Mouse (Mus musculus) kidney, embryonic 16.5 days (tissue): ENCODE data around the gene Mettl24. TPM values are rescaled to one million over a fixed set of nuclear protein-coding genes. Genes with fewer than 3 reads are reported as not detected.
A peak's percentile ranks its signal among the peaks of the same experiment; 100 is the strongest.

Experiments used
- ATAC-seq: fragments of 200-750 bp; cut with Nextera tagmentation; 2 replicates; pipeline ENCODE4 v1.8.0; 2017; ENCODE audit warnings: moderate TSS enrichment; ENCODE audit not compliant: low FRiP score, low TSS enrichment
- H3K27ac ChIP-seq: fragments of 300-500 bp; sonication (generic); 2 replicates; pipeline ENCODE4 v1.5.1; 2014; ENCODE audit warnings: low read length
- H3K27me3 ChIP-seq: fragments of 300-500 bp; sonication (generic); 2 replicates; pipeline ENCODE4 v1.6.1; 2014; ENCODE audit warnings: low read length, control low read depth, mixed read lengths; ENCODE audit not compliant: insufficient read depth
- H3K36me3 ChIP-seq: fragments of 300-500 bp; sonication (generic); 2 replicates; pipeline ENCODE4 v1.6.1; 2014; ENCODE audit warnings: low read length, control low read depth, mixed read lengths; ENCODE audit not compliant: insufficient read depth
- H3K4me1 ChIP-seq: fragments of 300-500 bp; sonication (generic); 2 replicates; pipeline ENCODE4 v1.6.1; 2014; ENCODE audit warnings: low read length, control low read depth, mixed read lengths; ENCODE audit not compliant: insufficient read depth
- H3K4me2 ChIP-seq: fragments of 300-500 bp; sonication (generic); replicated peaks from 2 replicates; pipeline ENCODE4 v1.6.1; 2014; ENCODE audit warnings: low read depth, low read length
- H3K4me3 ChIP-seq: fragments of 300-500 bp; sonication (generic); 2 replicates; pipeline ENCODE4 v1.5.1; 2014; ENCODE audit warnings: mild to moderate bottlenecking, low read length
- H3K9ac ChIP-seq: fragments of 300-500 bp; sonication (generic); replicated peaks from 2 replicates; pipeline ENCODE4 v1.6.1; 2014; ENCODE audit warnings: low read length
- H3K9me3 ChIP-seq: fragments of 300-500 bp; sonication (generic); 2 replicates; pipeline ENCODE4 v1.6.1; 2016; ENCODE audit warnings: low read length, control low read depth
- WGBS: fragments of 180-500 bp; shearing (Covaris S2); extraction: QIAGEN DNeasy Blood & Tissue Kit; methylation state at CpG from one replicate; pipeline ENCODE4 v1.1.7; 2014; 5-methylcytosine and 5-hydroxymethylcytosine counted together
- polyA plus RNA-seq: library from polyadenylated mRNA; unstranded; fragments of >200 nt; fragmentation: Nextera tagmentation; extraction: Ambion mirVana; gene quantifications from 2 replicates; pipeline ENCODE4 v1.2.1, GENCODE M21; 2015

Mettl24 gene
- polyA plus RNA-seq, 1 experiment from 2014 or later: 2.7 TPM

- Histone ChIP-seq H3K9ac (no peak overlapping the region), H3K4me3 (no peak overlapping the region), H3K9me3 (no peaks in the 10 kb centered on the region), H3K27ac (no peak overlapping the region), H3K4me1 (no peaks in the 10 kb centered on the region; the same call in 1 of the 2 replicates), H3K27me3 (no peaks in the 10 kb centered on the region), H3K36me3 (no peaks in the 10 kb centered on the region), H3K4me2 (no peak overlapping the region)
- no peak; the same call in 1 of the 2 replicates for ATAC-seq
- 54% methylated on average over 4 of the region's 4 CpGs for WGBS
These were observed 42.0 kb downstream of the Mettl24 start for GRCm38 (mm10) chr10:40725066-40725465.

- no peak overlapping the region for H3K27ac ChIP-seq
These were observed 42.4 kb downstream of the Mettl24 start for GRCm38 (mm10) chr10:40725471-40725870.

GRCm38 (mm10) chr10:40726288-40726902 lies 43.3 kb downstream of the Mettl24 start:
- Histone ChIP-seq H3K36me3 (no peaks in the 10 kb centered on the region), H3K27ac (no peak overlapping the region), H3K27me3 (no peaks in the 10 kb centered on the region), H3K9me3 (no peaks in the 10 kb centered on the region), H3K9ac (no peak overlapping the region), H3K4me3 (no peak overlapping the region), H3K4me2 (no peak overlapping the region), H3K4me1 (no peaks in the 10 kb centered on the region; the same call in 1 of the 2 replicates)
- 76% methylated on average over 11 of the region's 11 CpGs for WGBS
- ATAC-seq: no peak

More at GRCm38 (mm10) chr10:40725471-40725870, 42.4 kb downstream of the Mettl24 start:
- Histone ChIP-seq H3K4me1 (no peaks in the 10 kb centered on the region; the same call in 1 of the 2 replicates), H3K4me2 (no peak overlapping the region), H3K9me3 (no peaks in the 10 kb centered on the region), H3K4me3 (no peak overlapping the region), H3K36me3 (no peaks in the 10 kb centered on the region), H3K27me3 (no peaks in the 10 kb centered on the region), H3K9ac (no peak overlapping the region)
- ATAC-seq: no peak
- 57% methylated on average over 4 of the region's 4 CpGs for WGBS

- Histone ChIP-seq H3K9me3 (no peaks in the 10 kb centered on the region), H3K9ac (no peak overlapping the region), H3K27me3 (no peaks in the 10 kb centered on the region), H3K27ac (no peak overlapping the region), H3K4me3 (no peak overlapping the region), H3K4me1 (no peaks in the 10 kb centered on the region; the same call in 1 of the 2 replicates), H3K36me3 (no peaks in the 10 kb centered on the region), H3K4me2 (no peak overlapping the region)
- ATAC-seq: no peak
- whole genome bisulfite sequencing: 66% methylated on average over 5 of the region's 5 CpGs
These were observed 43.9 kb downstream of the Mettl24 start for GRCm38 (mm10) chr10:40726989-40727388.

GRCm38 (mm10) chr10:40730200-40730599 lies 47.1 kb downstream of the Mettl24 start:
- Histone ChIP-seq H3K9ac (no peak overlapping the region), H3K27me3 (no peaks in the 10 kb centered on the region), H3K36me3 (no peaks in the 10 kb centered on the region), H3K9me3 (no peaks in the 10 kb centered on the region), H3K4me2 (no peak overlapping the region), H3K4me1 (no peaks in the 10 kb centered on the region), H3K4me3 (no peak overlapping the region), H3K27ac (no peak overlapping the region)
- WGBS: 65% methylated on average over 5 of the region's 5 CpGs
- ATAC-seq: no peak

- no peaks in the 10 kb centered on the region for H3K36me3 ChIP-seq
- 60% methylated on average over 3 of the region's 3 CpGs for WGBS
- no peak overlapping the region for H3K4me3 ChIP-seq
- no peaks in the 10 kb centered on the region for H3K9me3 ChIP-seq
- no peak overlapping the region for H3K27ac ChIP-seq
- no peak overlapping the region for H3K9ac ChIP-seq
- no peaks in the 10 kb centered on the region for H3K27me3 ChIP-seq
- H3K4me1 ChIP-seq: no peaks in the 10 kb centered on the region
- H3K4me2 ChIP-seq: no peak overlapping the region
- ATAC-seq: no peak
These were observed 50.2 kb downstream of the Mettl24 start for GRCm38 (mm10) chr10:40733291-40733690.

GRCm38 (mm10) chr10:40736172-40736571 lies 53.1 kb downstream of the Mettl24 start:
- no peak overlapping the region for H3K9ac ChIP-seq
- no peak overlapping the region for H3K4me3 ChIP-seq
- no peak for ATAC-seq
- no peaks in the 10 kb centered on the region for H3K27me3 ChIP-seq
- no peaks in the 10 kb centered on the region for H3K4me1 ChIP-seq
- no peaks in the 10 kb centered on the region for H3K36me3 ChIP-seq
- H3K4me2 ChIP-seq: no peak overlapping the region
- WGBS: 89% methylated on average over 6 of the region's 6 CpGs
- no peak overlapping the region for H3K27ac ChIP-seq
- H3K9me3 ChIP-seq: no peaks in the 10 kb centered on the region

GRCm38 (mm10) chr10:40737274-40738112 lies 54.4 kb downstream of the Mettl24 start:
- Histone ChIP-seq H3K9ac (no peak overlapping the region), H3K27me3 (no peaks in the 10 kb centered on the region), H3K36me3 (no peaks in the 10 kb centered on the region), H3K4me3 (no peak overlapping the region), H3K27ac (no peak overlapping the region), H3K4me2 (peak overlapping the region; percentile 31), H3K9me3 (no peaks in the 10 kb centered on the region), H3K4me1 (no peaks in the 10 kb centered on the region)
- ATAC-seq: no peak
- 52% methylated on average over 22 of the region's 22 CpGs for WGBS

GRCm38 (mm10) chr10:40740696-40741095 lies 57.6 kb downstream of the Mettl24 start:
- H3K9me3 ChIP-seq: no peaks in the 10 kb centered on the region
- no peak overlapping the region for H3K4me2 ChIP-seq
- H3K9ac ChIP-seq: no peak overlapping the region
- no peak overlapping the region for H3K4me3 ChIP-seq
- 62% methylated on average over 3 of the region's 3 CpGs for WGBS
- no peaks in the 10 kb centered on the region for H3K36me3 ChIP-seq
- no peak overlapping the region for H3K27ac ChIP-seq
- no peaks in the 10 kb centered on the region for H3K4me1 ChIP-seq
- no peak for ATAC-seq
- H3K27me3 ChIP-seq: no peaks in the 10 kb centered on the region
